Mouse (Mus musculus) subcutaneous adipose tissue, adult 2 months (tissue): ENCODE data around the gene Epb42. TPM values are rescaled to one million over a fixed set of nuclear protein-coding genes. Genes with fewer than 3 reads are reported as not detected.

Source experiments
- polyA plus RNA-seq: library from polyadenylated mRNA; depleted of rRNA; stranded (reverse); fragments of >200 nt; gene quantifications from 2 replicates; pipeline ENCODE4 v1.2.3, GENCODE M21; 2012; ENCODE audit warnings: low replicate concordance; rRNA removed

The Epb42 gene
- polyA plus RNA-seq = 0.11 and 0.14 TPM in 2 replicates

DNA sequence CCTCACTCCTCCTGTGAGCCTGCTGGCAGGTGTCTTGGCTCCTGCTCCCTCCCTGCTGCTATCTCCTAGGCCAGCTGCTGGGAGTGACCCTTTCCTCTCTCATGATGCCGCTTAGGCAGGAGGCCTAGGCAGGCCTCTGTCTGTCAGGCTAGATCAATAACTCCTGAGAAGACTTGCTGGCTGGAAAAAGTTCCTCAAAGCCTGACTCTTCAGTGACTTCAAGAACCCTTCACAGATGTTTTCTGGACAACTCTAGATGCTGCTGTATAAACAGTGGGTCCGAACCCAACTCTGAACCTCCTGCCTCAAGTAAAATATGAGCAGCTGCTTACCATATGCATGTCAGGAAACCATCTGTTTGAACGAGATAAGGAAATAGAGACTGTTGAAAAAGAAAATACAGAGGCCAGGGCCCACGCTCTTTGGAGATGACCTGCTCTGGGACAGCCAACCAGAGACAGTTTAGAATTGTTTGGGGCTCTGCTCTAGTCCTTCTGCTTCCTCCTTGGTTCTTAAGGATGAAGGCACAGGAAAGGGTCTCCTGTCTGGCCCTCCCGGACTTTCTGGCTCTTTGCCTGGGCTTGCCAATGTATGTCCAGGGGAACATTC lies at the start of gene Epb42:
Gene Epb42, minus strand, starts transcription at position 340 of the 609 bp plus-strand sequence.

DNA sequence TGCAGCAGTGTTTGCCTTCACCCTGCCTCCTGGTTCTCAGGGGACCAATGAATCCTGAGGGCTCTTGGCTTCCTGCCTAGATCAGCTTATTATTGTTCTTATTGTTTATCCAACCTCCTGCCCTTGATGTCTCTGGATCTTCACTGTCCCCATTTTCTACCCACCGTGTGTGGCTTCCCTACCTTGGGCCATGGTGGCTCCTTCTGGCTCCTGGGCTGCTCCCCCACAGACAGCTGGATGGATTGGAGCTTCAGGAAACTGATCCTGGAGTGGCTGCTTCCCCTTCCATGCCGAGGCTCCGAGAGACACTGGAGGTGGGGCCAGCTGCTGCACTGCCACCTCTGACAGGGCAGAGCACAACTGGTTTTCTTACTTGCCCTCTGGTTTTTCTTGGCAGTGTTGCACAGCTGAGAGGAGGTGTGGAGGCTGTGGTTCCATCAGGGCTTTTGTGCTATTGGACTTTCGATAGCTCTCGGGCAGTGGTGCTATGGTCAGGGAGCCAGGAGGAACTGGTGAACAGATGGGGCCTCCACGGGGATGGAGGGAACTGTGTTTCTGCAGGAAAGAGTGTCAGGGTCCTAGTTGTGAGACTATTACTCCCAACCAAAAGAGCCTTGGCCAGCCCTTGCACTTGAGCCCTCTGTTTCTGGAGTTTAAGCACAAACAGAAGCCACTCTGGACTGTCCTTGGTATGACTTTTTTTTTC lies 48.8 kb upstream of the Epb42 start, which contains the start of gene Tgm5:
Gene Tgm5, minus strand, starts transcription at position 362 of the 706 bp plus-strand sequence.

DNA sequence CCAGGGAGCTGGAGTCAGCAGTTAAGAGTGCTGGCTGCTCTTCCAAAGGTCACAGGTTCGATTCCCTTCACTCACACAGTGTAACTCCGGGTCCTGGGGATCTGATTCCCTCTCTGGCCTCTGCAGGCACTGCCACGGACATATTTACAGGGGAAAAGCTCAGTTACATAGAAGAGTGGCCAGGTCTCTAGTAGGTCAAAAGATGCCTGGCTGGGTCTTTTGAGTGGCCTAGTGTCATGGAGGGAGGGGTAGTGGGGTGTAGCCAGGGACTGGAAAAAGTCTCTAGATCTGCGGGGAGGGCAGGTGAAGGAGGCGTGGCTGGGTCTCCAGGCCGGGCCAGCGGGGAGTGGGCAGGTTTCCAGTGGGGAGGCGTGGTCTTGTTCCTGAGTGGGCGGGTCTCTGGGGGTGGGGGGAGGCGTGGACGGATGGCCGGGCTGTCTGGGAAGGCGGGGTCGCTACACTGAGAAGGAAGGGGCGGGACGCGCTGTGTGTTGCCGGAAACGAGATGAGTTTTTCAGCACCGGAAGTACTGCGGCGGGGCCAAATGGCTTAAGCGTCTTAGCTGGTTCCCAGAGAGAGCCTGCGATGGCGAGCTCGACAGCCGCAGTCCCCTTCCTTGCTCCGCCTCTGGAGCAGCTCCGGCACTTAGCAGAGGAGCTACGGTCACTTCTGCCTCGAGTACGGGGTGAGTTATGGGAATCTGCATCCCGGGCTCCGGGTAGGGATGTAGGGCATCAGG lies 28.8 kb downstream of the Epb42 start, which contains the start of gene Ccndbp1:
Gene Ccndbp1, plus strand, starts transcription at position 479 of the 739 bp plus-strand sequence.

DNA sequence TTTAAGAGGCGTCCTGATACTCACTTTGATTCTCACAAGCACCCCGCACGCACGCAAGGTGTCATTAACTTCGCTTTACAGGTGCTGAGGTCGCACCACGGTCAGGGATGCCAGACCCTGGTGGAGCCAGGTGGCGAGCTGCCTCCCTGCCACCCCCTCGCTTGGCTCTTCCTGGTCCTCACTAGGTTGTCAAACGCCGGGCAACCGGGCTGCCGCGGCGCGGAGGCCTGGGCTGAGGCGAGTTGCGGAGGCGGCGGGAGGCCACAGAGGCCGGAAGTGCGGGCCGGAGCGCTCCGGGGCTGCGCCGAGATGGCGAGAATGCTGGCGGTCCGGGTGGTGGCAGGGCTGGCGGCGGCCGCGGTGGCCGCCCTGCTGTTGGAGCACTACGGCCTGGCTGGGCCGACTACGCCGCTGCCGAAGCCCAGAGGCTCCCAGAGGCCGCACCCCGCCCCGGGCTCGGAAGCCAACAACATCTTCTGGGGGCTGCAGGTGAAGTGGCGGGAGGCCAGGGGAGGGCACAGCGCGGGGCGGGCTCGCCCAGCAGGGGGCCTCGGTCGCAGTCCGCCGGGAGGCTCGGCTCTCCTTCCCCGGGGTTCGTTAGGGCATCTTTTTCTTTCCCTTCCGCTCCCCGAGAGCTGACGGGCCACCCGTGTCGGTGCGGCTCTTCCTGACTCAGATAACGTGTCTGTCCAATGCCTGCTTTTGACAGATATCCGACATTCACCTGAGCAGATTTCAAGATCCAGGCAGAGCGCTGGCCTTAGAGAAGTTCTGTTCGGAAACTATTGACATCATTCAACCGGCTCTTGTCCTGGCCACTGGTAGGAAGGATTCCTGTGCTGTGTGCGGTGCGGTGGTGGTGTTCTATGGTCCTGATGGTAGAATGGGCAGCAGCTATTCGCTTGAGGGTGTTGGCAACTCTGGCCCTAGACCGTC lies 59.6 kb downstream of the Epb42 start, which contains the start of gene Tmem62:
Gene Tmem62, plus strand, starts transcription at position 28 of the 936 bp plus-strand sequence.

GRCm38 (mm10) chr2:120970559-120971080 lies 66.3 kb downstream of the Epb42 start, which contains the start of gene Ubr1:
Gene Ubr1 (minus strand): TSS chr2:120970715.

Other genes starting within 250 kb of the Epb42 start
- gene Cdan1, start 186.9 kb downstream of the Epb42 start, polyA plus RNA-seq = 21.4 and 28.8 TPM in 2 replicates
- 2.0 and 6.1 TPM in 2 replicates for gene Ttbk2, start 186.5 kb downstream of the Epb42 start, polyA plus RNA-seq
- gene Ubr1, start 66.4 kb downstream of the Epb42 start, polyA plus RNA-seq = 23.8 and 37.9 TPM in 2 replicates
- gene Tmem62, start 60.1 kb downstream of the Epb42 start, polyA plus RNA-seq = 8.6 and 8.7 TPM in 2 replicates
- gene Ccndbp1, start 28.7 kb downstream of the Epb42 start, polyA plus RNA-seq = 28.4 and 30.7 TPM in 2 replicates
- gene Tgm5, start 48.8 kb upstream of the Epb42 start, polyA plus RNA-seq = 0.44 TPM in 1 of 2 replicates, not detected in the other
- gene Tgm7, start 72.7 kb upstream of the Epb42 start, polyA plus RNA-seq = 0.06 and 0.13 TPM in 2 replicates
- 4.3 and 6.7 TPM in 2 replicates for gene Adal, start 103.4 kb upstream of the Epb42 start, polyA plus RNA-seq
- gene Lcmt2, start 103.6 kb upstream of the Epb42 start, polyA plus RNA-seq = 6.6 and 11.4 TPM in 2 replicates
- gene Tubgcp4, start 133.6 kb upstream of the Epb42 start, polyA plus RNA-seq = 27.3 and 41.4 TPM in 2 replicates
- 3.1 and 5.1 TPM in 2 replicates for gene Zscan29, start 134.1 kb upstream of the Epb42 start, polyA plus RNA-seq
- 22.0 and 53.0 TPM in 2 replicates for gene Trp53bp1, start 234.3 kb upstream of the Epb42 start, polyA plus RNA-seq